Mouse (Mus musculus): ENCODE measurements at regions not wholly inside any gene's neighbourhood (a gene's known extent, or its start where the extent isn't known, plus 50 kb on each side); places are given as distances from the start of the nearest gene placed in this dataset.

DNA sequence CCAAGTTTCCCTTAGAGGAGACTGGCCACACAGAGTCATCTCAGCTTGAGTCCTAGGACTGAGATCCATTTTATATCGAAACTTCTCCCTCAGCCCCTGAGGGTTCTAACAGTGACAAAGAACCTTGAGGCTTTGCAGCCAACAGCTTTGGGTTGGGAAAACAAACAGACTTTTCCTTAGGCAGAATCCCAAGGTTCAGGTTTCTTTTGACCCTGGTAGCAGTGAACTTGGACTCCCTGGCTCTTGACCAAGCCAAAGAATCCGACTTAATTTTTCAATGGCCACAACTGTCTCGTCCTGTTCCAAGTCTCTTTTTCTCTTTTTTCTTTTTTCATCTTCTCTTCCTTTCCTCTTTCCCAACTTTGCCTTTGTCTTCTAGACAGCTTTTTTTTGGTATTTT, 60.9 kb upstream of the Serpine2 start:
- no peak for DNase-seq (ENCODE audit: low spot score in 2 of 2)

DNA sequence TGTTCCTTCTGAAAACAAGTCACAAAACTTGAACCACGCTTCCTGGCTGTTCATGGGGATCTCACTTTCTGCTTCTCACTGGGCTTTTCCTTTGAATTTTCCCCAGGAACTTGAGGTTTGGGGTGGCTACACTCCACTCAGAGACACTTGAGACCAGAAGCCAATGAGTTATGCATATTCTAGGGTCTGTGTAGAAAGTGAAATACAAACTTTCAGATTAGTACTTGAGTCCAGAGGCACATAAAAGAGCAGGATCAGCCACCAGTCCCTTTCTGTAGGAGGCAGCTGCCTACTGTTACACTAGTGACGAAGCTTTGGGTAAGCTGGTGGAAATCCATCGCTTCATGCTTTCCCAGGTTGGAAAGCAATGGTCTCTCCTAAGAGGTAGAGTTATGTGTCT, 60.4 kb upstream of the Serpine2 start:
- no peak for DNase-seq (ENCODE audit: low spot score in 2 of 2)

DNA sequence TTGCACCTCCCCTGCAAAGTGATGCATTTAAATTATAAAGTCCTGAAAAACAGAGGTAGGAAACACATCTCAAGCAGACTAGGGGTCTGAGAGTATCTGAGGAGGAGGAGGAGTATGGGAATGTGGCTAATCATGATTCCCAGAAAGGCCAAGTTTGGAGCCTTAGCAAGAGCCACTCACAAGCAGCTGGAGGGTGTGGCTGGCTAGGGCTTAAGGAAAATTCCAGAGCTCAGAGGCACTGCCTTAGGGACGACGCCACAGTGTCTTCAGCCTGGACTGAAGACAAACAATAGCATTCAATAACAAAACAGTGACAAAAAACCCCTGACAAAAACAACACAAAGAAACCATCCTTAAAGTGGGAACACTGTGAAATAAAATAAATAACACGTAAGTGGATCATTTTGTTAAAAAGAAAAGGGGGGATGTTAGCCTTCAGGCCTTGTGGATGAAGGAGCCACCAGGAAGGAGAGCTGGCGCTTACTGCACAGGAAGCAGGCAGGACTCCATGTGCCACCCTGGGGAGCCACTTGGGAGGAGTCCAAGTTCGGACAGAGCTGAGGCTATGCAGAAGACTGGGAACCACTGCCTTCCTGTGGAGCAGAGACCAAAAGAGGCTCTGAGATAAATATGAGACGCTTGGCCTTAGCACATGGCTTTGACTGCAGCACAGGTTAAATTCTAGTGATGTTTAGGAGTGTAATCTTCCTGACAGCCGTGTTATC, 56.6 kb upstream of the Serpine2 start:
- peak in 1 of 2 experiments; percentile 3 for DNase-seq (ENCODE audit: low spot score in 2 of 2)

Data from left cerebral cortex, adult 18-20 months (tissue).